Mouse (Mus musculus) heart, postnatal 25 days (tissue): Measurements from ENCODE around the gene Cyld. TPM values are rescaled to one million over a fixed set of nuclear protein-coding genes. Genes with fewer than 3 reads are reported as not detected.
A peak's percentile ranks its signal among the peaks of the same experiment; 100 is the strongest.
"Not testable (repeated sequence)": the region's sequence is repeated elsewhere in the genome, so short reads cannot be mapped to it uniquely, and the experiment has no call there.

Experiments
- DNase-seq: peaks from one replicate; pipeline ENCODE4 v3.0.0; 2022; ENCODE audit warnings: low spot score
- intact Hi-C: fragments of 180-260 bp; cut with DNase I; formaldehyde crosslinking; loops from one replicate; pipeline ENCODE4 v1.15.1; 2025
- total RNA-seq, 2 experiments: library from RNA; stranded (reverse); gene quantifications; 2 replicates each; pipeline ENCODE4 v1.2.3; 2021

Gene Cyld
- total RNA-seq, result 10 to 100 TPM; 25.5 to 29.1 TPM

- peak; percentile 98 for DNase-seq
- intact Hi-C loops, result loop anchor here (5.0 to 10.0 kb wide), 3 partner anchors 65 to 432 kb away; partner anchors contain the start of gene Brd7
Measured at GRCm38 (mm10) chr8:88696721-88697641, at the start of gene Cyld. Gene Cyld, plus strand, starts transcription at chr8:88697028.

DNA sequence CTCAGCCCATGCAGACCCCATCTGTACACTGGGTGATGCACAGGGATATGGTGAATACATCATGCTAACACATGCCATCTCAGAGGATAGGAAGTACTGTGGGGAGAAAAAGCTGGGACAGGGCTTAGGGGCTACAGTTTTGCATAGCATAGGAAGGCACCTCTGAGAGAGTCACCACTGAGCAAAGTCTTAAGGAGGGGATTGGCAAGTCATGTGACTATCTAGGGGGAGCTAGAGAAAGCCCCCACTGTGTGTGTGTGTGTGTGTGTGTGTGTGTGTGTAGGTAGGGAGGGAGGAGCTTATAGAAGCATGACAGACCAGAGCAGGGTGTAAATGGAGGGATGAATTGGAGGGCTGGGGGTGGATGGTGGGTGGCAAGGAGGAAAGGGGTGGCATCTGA lies 48.5 kb upstream of the Cyld start:
- no peak for DNase-seq
- intact Hi-C loops, result no loop called here

- DNase-seq, result no peak
- intact Hi-C loops, result loop anchor here (2.0 kb wide), 1 partner anchor 23 kb away; no protein-coding TSS in a partner anchor
Measured at GRCm38 (mm10) chr8:88650016-88650708, 46.7 kb upstream of the Cyld start.

GRCm38 (mm10) chr8:88651122-88651521 lies 45.7 kb upstream of the Cyld start:
- DNase-seq, result not testable (repeated sequence)
- intact Hi-C loops, result loop anchor here (2.0 kb wide), 1 partner anchor 24 kb away; no protein-coding TSS in a partner anchor

DNA sequence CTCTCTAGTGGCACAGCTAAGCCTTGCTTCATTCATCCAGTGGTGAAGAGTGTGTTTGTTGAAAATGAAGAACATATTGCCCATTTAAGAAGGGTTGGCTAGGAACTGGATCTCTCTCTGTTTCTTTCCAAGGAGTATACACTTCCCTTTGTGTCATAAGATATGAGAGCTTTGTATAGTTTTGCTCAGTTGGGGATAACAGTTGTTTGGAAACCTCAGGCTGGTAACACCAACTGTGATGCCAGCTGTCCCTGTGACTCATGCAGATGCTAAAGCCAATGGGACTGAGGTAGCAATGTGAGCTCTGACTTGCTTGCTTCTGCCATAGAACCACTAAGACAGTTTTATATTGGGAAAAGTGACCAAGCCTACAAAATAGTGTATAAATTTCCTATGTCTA lies 41.5 kb upstream of the Cyld start:
- DNase-seq, result no peak
- intact Hi-C loops, result no loop called here

- DNase-seq, result no peak
- intact Hi-C loops, result no loop called here
Measured at GRCm38 (mm10) chr8:88659873-88660272, 37.0 kb upstream of the Cyld start.

DNA sequence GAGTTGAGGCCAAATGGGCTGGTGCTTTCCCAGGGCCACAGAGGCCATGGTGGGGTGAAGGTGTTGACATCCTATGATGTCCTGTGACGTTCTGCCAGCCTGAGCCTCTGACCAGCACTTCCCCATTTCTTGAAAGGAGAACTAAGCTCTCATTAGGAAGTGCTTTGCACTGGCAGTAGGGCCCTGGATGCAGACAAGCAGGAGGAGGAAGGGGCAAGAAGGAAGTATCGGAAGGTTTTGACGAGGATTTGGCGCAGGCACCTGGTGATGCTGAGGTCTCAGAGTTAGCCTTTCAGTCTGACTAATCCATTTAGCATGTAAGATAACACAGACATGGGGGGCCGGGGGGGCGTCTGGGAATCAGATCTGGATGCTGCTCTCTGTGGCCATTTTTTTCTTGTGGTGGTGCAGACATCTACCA lies 34.4 kb upstream of the Cyld start:
- intact Hi-C loops, result no loop called here
- DNase-seq, result no peak

GRCm38 (mm10) chr8:88664121-88664520 lies 32.7 kb upstream of the Cyld start:
- DNase-seq, result no peak
- intact Hi-C loops, result no loop called here

- intact Hi-C loops, result no loop called here
- DNase-seq, result no peak
Measured at GRCm38 (mm10) chr8:88664947-88665346, 31.9 kb upstream of the Cyld start.

GRCm38 (mm10) chr8:88666435-88666834 lies 30.4 kb upstream of the Cyld start:
- DNase-seq, result no peak
- intact Hi-C loops, result no loop called here

DNA sequence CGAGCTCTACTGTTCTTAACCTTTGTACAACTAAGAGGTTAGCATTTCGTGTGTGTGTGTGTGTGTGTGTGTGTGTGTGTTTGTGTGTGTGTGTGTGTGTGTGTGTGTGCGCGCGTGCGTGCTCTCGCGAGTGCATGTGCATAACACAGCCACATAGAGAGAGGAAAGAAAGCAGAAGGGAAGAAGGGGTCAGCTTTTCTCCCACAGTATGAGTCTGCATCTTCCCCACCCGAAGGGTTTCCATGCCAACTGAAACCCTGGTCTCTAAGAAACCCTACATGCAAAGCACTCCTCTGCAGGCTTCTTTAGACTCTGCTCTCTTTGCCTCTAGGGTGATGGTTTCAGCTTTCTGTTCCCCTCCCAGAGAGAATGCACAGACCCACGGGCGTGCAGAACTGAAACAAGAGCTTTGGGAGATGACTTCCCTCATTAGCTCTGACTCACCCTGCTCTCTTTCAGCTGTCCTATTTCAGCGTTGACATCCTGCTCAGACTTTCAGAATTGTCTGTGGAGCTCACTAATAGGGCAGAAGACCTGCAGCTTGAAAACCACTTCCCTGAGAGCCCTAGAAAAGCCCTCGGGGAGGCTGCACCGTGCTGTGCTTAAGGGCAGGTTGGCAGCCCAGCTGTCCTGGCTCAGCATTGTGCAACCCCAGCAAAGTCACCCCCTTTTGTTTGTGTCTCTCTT lies 28.3 kb upstream of the Cyld start:
- intact Hi-C loops, result no loop called here
- no peak for DNase-seq

GRCm38 (mm10) chr8:88670782-88671181 lies 26.0 kb upstream of the Cyld start:
- DNase-seq, result no peak
- intact Hi-C loops, result no loop called here

- intact Hi-C loops, result no loop called here
- no peak for DNase-seq
Measured at GRCm38 (mm10) chr8:88671575-88671974, 25.3 kb upstream of the Cyld start.

GRCm38 (mm10) chr8:88673859-88674258 lies 23.0 kb upstream of the Cyld start:
- intact Hi-C loops, result no loop called here

GRCm38 (mm10) chr8:88675372-88676165 lies 21.3 kb upstream of the Cyld start:
- DNase-seq, result no peak
- intact Hi-C loops, result no loop called here

More at GRCm38 (mm10) chr8:88673859-88674258, 23.0 kb upstream of the Cyld start:
- no peak for DNase-seq

- DNase-seq, result no peak
- intact Hi-C loops, result no loop called here
Measured at GRCm38 (mm10) chr8:88677071-88677470, 19.8 kb upstream of the Cyld start.

GRCm38 (mm10) chr8:88680566-88680965 lies 16.3 kb upstream of the Cyld start:
- no peak for DNase-seq
- intact Hi-C loops, result no loop called here

DNA sequence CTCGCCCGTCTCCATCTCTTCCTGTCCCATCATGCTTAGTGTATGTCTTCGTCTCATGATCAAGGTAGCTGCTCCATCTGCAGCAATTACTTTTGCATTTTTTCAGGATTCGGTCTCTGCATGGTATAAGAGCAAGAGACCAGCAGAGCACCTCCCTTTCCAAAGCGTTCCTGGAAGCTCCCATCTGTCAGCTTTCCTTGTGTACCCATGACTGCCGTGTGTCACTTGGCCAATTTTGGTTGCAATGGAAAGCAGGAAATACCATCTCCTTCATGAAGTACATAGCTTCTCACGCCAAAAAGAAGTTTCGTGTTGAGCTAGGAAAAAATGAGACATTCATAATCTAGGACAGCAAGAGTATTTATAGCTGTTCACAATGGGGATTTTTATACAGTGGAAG lies 15.8 kb upstream of the Cyld start:
- intact Hi-C loops, result no loop called here
- DNase-seq, result no peak

DNA sequence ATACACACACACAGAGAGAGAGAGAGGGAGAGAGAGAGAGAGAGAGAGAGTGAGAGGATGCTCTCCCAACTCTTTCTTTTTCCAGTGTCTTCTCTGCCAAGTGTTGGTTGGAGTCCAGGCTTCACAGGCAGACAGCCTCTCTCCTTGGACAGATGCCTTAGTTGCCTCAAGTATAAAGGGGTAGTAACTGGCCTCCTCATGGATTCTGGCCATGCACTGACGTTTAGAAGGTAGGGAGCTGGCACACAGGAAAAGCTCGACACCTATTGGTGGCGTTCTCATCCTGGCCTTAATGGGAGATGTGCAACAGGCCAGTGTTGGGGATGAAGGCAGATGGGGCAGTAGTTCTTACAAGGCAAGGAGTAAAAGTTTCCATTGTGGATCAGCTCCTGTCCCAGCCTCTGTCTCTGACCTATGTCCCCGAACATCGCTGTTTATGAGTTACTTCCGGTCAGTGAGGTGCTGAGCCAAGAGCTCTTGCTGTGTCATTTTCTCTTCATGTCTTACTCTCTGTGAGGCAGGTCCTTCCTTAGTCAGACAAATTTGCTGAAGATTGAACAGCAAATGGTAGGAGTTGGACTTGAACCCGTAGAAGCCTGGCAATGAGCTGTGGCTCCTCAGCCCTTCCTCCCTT lies 13.1 kb upstream of the Cyld start:
- intact Hi-C loops, result no loop called here
- no peak for DNase-seq
